Mouse (Mus musculus) C2C12 (cell line): ENCODE measurements at regions not wholly inside any gene's neighbourhood (a gene's known extent, or its start where the extent isn't known, plus 50 kb on each side); places are given as distances from the start of the nearest gene placed in this dataset.

Experiments
- H3K27me3 ChIP-seq: one replicate; pipeline ENCODE4 v1.6.1; 2011; ENCODE audit not compliant: control insufficient read depth, insufficient read depth, insufficient read length
- H3K36me3 ChIP-seq: one replicate; pipeline ENCODE4 v1.6.1; 2011; ENCODE audit not compliant: control insufficient read depth, insufficient read depth
- H3K4me3 ChIP-seq: one replicate; pipeline ENCODE4 v1.5.1; 2011; ENCODE audit warnings: mild to moderate bottlenecking, control low read depth; ENCODE audit not compliant: poor library complexity, insufficient read depth, severe bottlenecking
- H3K79me2 ChIP-seq: one replicate; pipeline ENCODE4 v1.6.1; 2011; ENCODE audit not compliant: control insufficient read depth, insufficient read depth
- H3K79me3 ChIP-seq: one replicate; pipeline ENCODE4 v1.6.1; 2011; ENCODE audit warnings: low read depth, control low read depth
- H3ac ChIP-seq: one replicate; pipeline ENCODE3; 2011; ENCODE audit warnings: low read depth; ENCODE audit not compliant: control insufficient read depth, insufficient read length
- CEBPB ChIP-seq: IDR thresholded peaks from one replicate; pipeline ENCODE4 v1.6.1; 2011; ENCODE audit warnings: low read depth, mild to moderate bottlenecking, control low read depth, moderate library complexity
- CTCF ChIP-seq: IDR thresholded peaks from one replicate; pipeline ENCODE4 v1.5.1; 2011; ENCODE audit not compliant: control insufficient read depth, insufficient read depth, insufficient read length
- FOSL1 ChIP-seq: IDR thresholded peaks from one replicate; pipeline ENCODE4 v1.8.0; 2011; ENCODE audit warnings: mild to moderate bottlenecking, low read length; ENCODE audit not compliant: poor library complexity, insufficient read depth, severe bottlenecking
- MAX ChIP-seq: IDR thresholded peaks from one replicate; pipeline ENCODE4 v1.6.1; 2011; ENCODE audit warnings: mild to moderate bottlenecking, control low read depth
- MYOD1 ChIP-seq: IDR thresholded peaks from one replicate; pipeline ENCODE4 v1.6.1; 2011; ENCODE audit warnings: low read depth; ENCODE audit not compliant: control insufficient read depth, insufficient read length
- MYOG ChIP-seq: IDR thresholded peaks from one replicate; pipeline ENCODE4 v1.6.1; 2011; ENCODE audit not compliant: control insufficient read depth, insufficient read length; ENCODE audit errors: extremely low read depth
- USF1 ChIP-seq: IDR thresholded peaks from one replicate; pipeline ENCODE4 v1.6.1; 2011; ENCODE audit warnings: low read depth, mild to moderate bottlenecking, control low read depth, moderate library complexity

- TF ChIP-seq USF1 (no peak), MAX (no peak), MYOG (no peak), MYOD1 (no peak), FOSL1 (no peak), CEBPB (no peak), CTCF (no peak)
- no peaks in the 10 kb centered on the region for H3K27me3 ChIP-seq
- no peaks in the 10 kb centered on the region for H3K79me2 ChIP-seq
- H3K79me3 ChIP-seq: no peaks in the 10 kb centered on the region
- no peaks in the 10 kb centered on the region for H3K36me3 ChIP-seq
- H3K4me3 ChIP-seq: no peak overlapping the region
- H3ac ChIP-seq: no peak overlapping the region
Measured at GRCm38 (mm10) chr15:52937138-52937537, 947.6 kb upstream of the Gm7489 start.

- Histone ChIP-seq H3K36me3 (no peaks in the 10 kb centered on the region), H3ac (no peak overlapping the region), H3K79me2 (no peaks in the 10 kb centered on the region), H3K4me3 (no peak overlapping the region), H3K79me3 (no peaks in the 10 kb centered on the region), H3K27me3 (no peaks in the 10 kb centered on the region)
- TF ChIP-seq MAX: no peak
- TF ChIP-seq MYOD1: no peak
- no peak for TF ChIP-seq CEBPB
Measured at GRCm38 (mm10) chr15:52944592-52944991, 940.1 kb upstream of the Gm7489 start.

- TF ChIP-seq MYOG: no peak
- no peak for TF ChIP-seq CTCF
- TF ChIP-seq MAX: no peak
- no peak for TF ChIP-seq USF1
- no peak for TF ChIP-seq MYOD1
- no peak for TF ChIP-seq FOSL1
- TF ChIP-seq CEBPB: no peak
- H3K27me3 ChIP-seq: no peaks in the 10 kb centered on the region
- H3ac ChIP-seq: no peak overlapping the region
- no peaks in the 10 kb centered on the region for H3K79me2 ChIP-seq
- no peaks in the 10 kb centered on the region for H3K36me3 ChIP-seq
- no peak overlapping the region for H3K4me3 ChIP-seq
- no peaks in the 10 kb centered on the region for H3K79me3 ChIP-seq
Measured at GRCm38 (mm10) chr15:52948196-52948595, 936.5 kb upstream of the Gm7489 start.

GRCm38 (mm10) chr15:52953480-52953879 lies 931.2 kb upstream of the Gm7489 start:
- H3K4me3 ChIP-seq: no peak overlapping the region
- no peaks in the 10 kb centered on the region for H3K79me3 ChIP-seq
- H3ac ChIP-seq: no peak overlapping the region
- no peak for TF ChIP-seq USF1
- no peak for TF ChIP-seq MYOG
- no peak for TF ChIP-seq MAX
- TF ChIP-seq FOSL1: no peak
- TF ChIP-seq CEBPB: no peak
- TF ChIP-seq MYOD1: no peak
- no peak for TF ChIP-seq CTCF
- no peaks in the 10 kb centered on the region for H3K27me3 ChIP-seq
- H3K36me3 ChIP-seq: no peaks in the 10 kb centered on the region
- H3K79me2 ChIP-seq: no peaks in the 10 kb centered on the region

GRCm38 (mm10) chr15:52954715-52955593 lies 929.8 kb upstream of the Gm7489 start:
- H3ac ChIP-seq: no peak overlapping the region
- H3K4me3 ChIP-seq: no peak overlapping the region
- H3K36me3 ChIP-seq: no peaks in the 10 kb centered on the region
- TF ChIP-seq MYOG: no peak
- TF ChIP-seq CTCF: no peak
- no peak for TF ChIP-seq CEBPB
- TF ChIP-seq MAX: no peak
- TF ChIP-seq FOSL1: no peak
- TF ChIP-seq MYOD1: no peak
- no peak for TF ChIP-seq USF1
- H3K27me3 ChIP-seq: no peaks in the 10 kb centered on the region
- no peaks in the 10 kb centered on the region for H3K79me3 ChIP-seq
- no peaks in the 10 kb centered on the region for H3K79me2 ChIP-seq

GRCm38 (mm10) chr15:52959711-52960110 lies 925.0 kb upstream of the Gm7489 start:
- Histone ChIP-seq H3K79me2 (no peaks in the 10 kb centered on the region), H3K4me3 (no peak overlapping the region), H3ac (no peak overlapping the region), H3K27me3 (no peaks in the 10 kb centered on the region), H3K79me3 (no peaks in the 10 kb centered on the region), H3K36me3 (no peaks in the 10 kb centered on the region)
- TF ChIP-seq MAX (no peak), CEBPB (no peak), MYOD1 (no peak), USF1 (no peak), FOSL1 (no peak), CTCF (no peak)
